In genomic region chr10:5857996-5858549, GRCm38 (mm10) we compare ENCODE assay signal across 23 mouse cellular contexts. TPM values are rescaled to one million over a fixed set of nuclear protein-coding genes. Genes with fewer than 3 reads are reported as not detected.
DNase-seq lines count a peak whose midpoint lies in the region; ATAC-seq and TF ChIP-seq lines count a peak whose summit lies in the region.
"Had no signal": no experiment of that assay in that cellular context is flagged by ENCODE, and none has a peak within 500 bp of the region (broad histone marks: within the 10 kb centered on the region; RNA-seq: fewer than 3 reads in every experiment).

No protein-coding gene starts in this region.

- dilution Hi-C loops in CH12.LX (cut with MboI; ENCODE audit: extremely low pct_ligation_motif_present, extremely low pct_unique_long_range_greater_than_20kb, low sequenced_read_pairs) = no loop called here

- no peak overlapping the region for H3K9ac ChIP-seq in liver, postnatal 0 days (replicated peaks)
- H3K9ac ChIP-seq in liver, embryonic 11.5 days (ENCODE audit: low read depth, low read length) = no peak overlapping the region
- H3K9ac ChIP-seq in CH12.LX (ENCODE audit: insufficient read depth, low read depth) = no peak overlapping the region
- no peak overlapping the region for H3K9ac ChIP-seq in stomach, embryonic 14.5 days (replicated peaks; ENCODE audit: low read depth, low read length)
- H3K9ac ChIP-seq: forebrain, embryonic 12.5 days; hindbrain, embryonic 15.5 days; liver, embryonic 14.5 days; midbrain, embryonic 12.5 days had no signal

- ATAC-seq in liver, postnatal 0 days = no peak
- no peak for ATAC-seq in liver, embryonic 11.5 days (replicated peaks; ENCODE audit: low FRiP score)
- 0 out of 2 replicates have a peak, but pooled peaks have one; percentile 56 for ATAC-seq in stomach, embryonic 14.5 days (ENCODE audit: insufficient number of reproducible peaks, insufficient read depth, low FRiP score, low read depth)
- ATAC-seq: intestine, embryonic 16.5 days had no signal

- no peaks in the 10 kb centered on the region for H3K4me1 ChIP-seq in liver, postnatal 0 days (ENCODE audit: insufficient read depth)
- no peaks in the 10 kb centered on the region for H3K4me1 ChIP-seq in liver, embryonic 11.5 days (replicated peaks; ENCODE audit: control insufficient read depth, insufficient read depth, low read length)
- peaks cover 3 to 6% of the 10 kb centered on the region in 2 experiments; a peak in 2 of 4 replicates for H3K4me1 ChIP-seq in CH12.LX (ENCODE audit: control insufficient read depth in 1 of 2, insufficient read depth in 2 of 2)
- no peaks in the 10 kb centered on the region; the same call in 1 of the 2 replicates for H3K4me1 ChIP-seq in bone marrow macrophage, adult 2 months (ENCODE audit: control insufficient read depth, insufficient read depth, low read length)
- H3K4me1 ChIP-seq in stomach, embryonic 14.5 days (ENCODE audit: control insufficient read depth, insufficient read depth, low read length) = no peaks in the 10 kb centered on the region
- H3K4me1 ChIP-seq: hindbrain, embryonic 15.5 days; midbrain, embryonic 12.5 days had no signal

- H3K36me3 ChIP-seq in liver, postnatal 0 days (replicated peaks; ENCODE audit: insufficient read depth, low read length) = no peaks in the 10 kb centered on the region
- H3K36me3 ChIP-seq in liver, embryonic 11.5 days (ENCODE audit: control insufficient read depth, insufficient read depth, low read length) = no peaks in the 10 kb centered on the region
- H3K36me3 ChIP-seq in CH12.LX (replicated peaks in 1 of 2; ENCODE audit: control insufficient read depth in 1 of 2, insufficient read depth in 1 of 2, low read length in 1 of 2) = no peaks in the 10 kb centered on the region
- no peaks in the 10 kb centered on the region for H3K36me3 ChIP-seq in stomach, embryonic 14.5 days (ENCODE audit: control insufficient read depth, insufficient read depth, low read length)
- H3K36me3 ChIP-seq: forebrain, embryonic 12.5 days had no signal

- H3K4me2 ChIP-seq in liver, postnatal 0 days (ENCODE audit: low read depth, low read length) = peak overlapping the region; percentile 2; the same call in 1 of the 2 replicates
- H3K4me2 ChIP-seq in liver, embryonic 11.5 days = no peak overlapping the region
- H3K4me2 ChIP-seq in CH12.LX (ENCODE audit: insufficient read depth, low read depth, poor library complexity, severe bottlenecking) = peak overlapping the region; percentile 66
- H3K4me2 ChIP-seq in stomach, embryonic 14.5 days (replicated peaks; ENCODE audit: low read depth, low read length) = no peak overlapping the region; the same call in 1 of the 2 replicates
- H3K4me2 ChIP-seq: forebrain, embryonic 12.5 days; hindbrain, embryonic 15.5 days; midbrain, embryonic 12.5 days had no signal

- in situ Hi-C loops in CH12.LX (cut with MboI; ENCODE audit: low pct_ligation_motif_present, low pct_unique_long_range_greater_than_20kb, low sequenced_read_pairs) = no loop called here

- no peak for TF ChIP-seq POLR2A in CH12.LX (IDR thresholded peaks at IDR 0.05; ENCODE audit: low read depth, low read length)
- no peak for TF ChIP-seq POLR2A in bone marrow macrophage, adult 2 months (IDR thresholded peaks at IDR 0.05; ENCODE audit: borderline replicate concordance, low read depth, low read length)

- TF ChIP-seq CTCF in liver, postnatal 0 days (IDR thresholded peaks at IDR 0.05; ENCODE audit: low read depth) = no peak
- TF ChIP-seq CTCF in CH12.LX (conservative IDR thresholded peaks at IDR 0.05 in 1 of 2, IDR thresholded peaks at IDR 0.05 in 1 of 2; ENCODE audit: low read depth in 2 of 2, low read length in 2 of 2) = no peak
- TF ChIP-seq CTCF in bone marrow macrophage, adult 2 months (IDR thresholded peaks at IDR 0.05; ENCODE audit: low read depth, low read length) = no peak

- no peak overlapping the region for H3K27ac ChIP-seq in liver, postnatal 0 days (ENCODE audit: low read depth)
- no peak overlapping the region for H3K27ac ChIP-seq in liver, embryonic 11.5 days (ENCODE audit: low read depth, low read length)
- H3K27ac ChIP-seq in CH12.LX (ENCODE audit: insufficient read depth, low read depth) = no peak overlapping the region
- no peak overlapping the region for H3K27ac ChIP-seq in bone marrow macrophage, adult 2 months (ENCODE audit: insufficient read depth, low read depth, low read length)
- no peak overlapping the region for H3K27ac ChIP-seq in stomach, embryonic 14.5 days (ENCODE audit: low read length)
- H3K27ac ChIP-seq: forebrain, embryonic 12.5 days; hindbrain, embryonic 15.5 days; layer of hippocampus, adult 2 months; liver, embryonic 14.5 days; macrophage; midbrain, embryonic 12.5 days had no signal

- TF ChIP-seq EP300 in liver, postnatal 0 days (IDR thresholded peaks at IDR 0.05; ENCODE audit: low read depth) = no peak
- no peak for TF ChIP-seq EP300 in CH12.LX (IDR thresholded peaks at IDR 0.05; ENCODE audit: low read length)

- no peaks in the 10 kb centered on the region for H3K27me3 ChIP-seq in liver, postnatal 0 days (ENCODE audit: insufficient read depth, low read length)
- H3K27me3 ChIP-seq in liver, embryonic 11.5 days (replicated peaks; ENCODE audit: control insufficient read depth, insufficient read depth, low read length) = no peaks in the 10 kb centered on the region
- H3K27me3 ChIP-seq in CH12.LX (replicated peaks) = peaks cover 2% of the 10 kb centered on the region
- no peaks in the 10 kb centered on the region for H3K27me3 ChIP-seq in stomach, embryonic 14.5 days (ENCODE audit: control insufficient read depth, insufficient read depth, low read length)
- H3K27me3 ChIP-seq: forebrain, embryonic 12.5 days; hindbrain, embryonic 15.5 days; midbrain, embryonic 12.5 days had no signal

- WGBS in liver, postnatal 0 days (ENCODE audit: insufficient replicate concordance) = 44% methylated on average over 10 of the region's 10 CpGs
- WGBS in liver, embryonic 11.5 days = 59% methylated on average over 10 of the region's 10 CpGs
- 37% methylated on average over 10 of the region's 10 CpGs for WGBS in stomach, embryonic 14.5 days

- no peaks in the 10 kb centered on the region for H3K79me2 ChIP-seq in CH12.LX (replicated peaks; ENCODE audit: control insufficient read depth, extremely low read depth, insufficient read depth, poor library complexity, severe bottlenecking)

- DNase-seq in liver, postnatal 0 days = no peak
- DNase-seq in liver, embryonic 11.5 days (ENCODE audit: low spot score) = no peak
- no peak for DNase-seq in CH12.LX (ENCODE audit: extremely low read depth)
- DNase-seq in spleen, adult 12 weeks (ENCODE audit: low spot score) = no peak
- DNase-seq in left cerebral cortex, adult 8-10 months (ENCODE audit: low spot score in 2 of 2) = no peak
- no peak for DNase-seq in cerebellum, adult 18-20 months
- DNase-seq: adrenal gland, postnatal 14 days; B cell, adult 2 months; cerebellum, adult 9-11 months; gastrocnemius, postnatal 36 days; heart, postnatal 4 days; kidney, postnatal 25 days; layer of hippocampus, postnatal 36 days; thymus, postnatal 25 days had no signal

- peaks cover 2% of the 10 kb centered on the region; the same call in 1 of the 2 replicates for H3K9me3 ChIP-seq in liver, postnatal 0 days (ENCODE audit: low read length)
- H3K9me3 ChIP-seq in liver, embryonic 11.5 days (ENCODE audit: control insufficient read depth, low read length) = no peaks in the 10 kb centered on the region
- peaks cover 2% of the 10 kb centered on the region for H3K9me3 ChIP-seq in CH12.LX (replicated peaks; ENCODE audit: low read length)
- H3K9me3 ChIP-seq in stomach, embryonic 14.5 days (ENCODE audit: control insufficient read depth, low read depth, low read length) = no peaks in the 10 kb centered on the region
- H3K9me3 ChIP-seq: forebrain, embryonic 12.5 days; hindbrain, embryonic 15.5 days; midbrain, embryonic 12.5 days had no signal

- no peak overlapping the region for H3K4me3 ChIP-seq in liver, postnatal 0 days (ENCODE audit: low read depth, low read length)
- no peak overlapping the region for H3K4me3 ChIP-seq in liver, embryonic 11.5 days (ENCODE audit: low read depth, low read length)
- H3K4me3 ChIP-seq in CH12.LX (replicated peaks in 1 of 3; ENCODE audit: low read depth in 2 of 3, low read length in 2 of 3, poor library complexity in 1 of 3) = no peak overlapping the region
- peak overlapping the region; percentile 11; the same call in 1 of the 2 replicates for H3K4me3 ChIP-seq in bone marrow macrophage, adult 2 months (ENCODE audit: insufficient read depth, low read length)
- H3K4me3 ChIP-seq in stomach, embryonic 14.5 days (ENCODE audit: low read depth, low read length) = no peak overlapping the region
- H3K4me3 ChIP-seq: forebrain, embryonic 12.5 days; hindbrain, embryonic 15.5 days; layer of hippocampus, adult 2 months; midbrain, embryonic 12.5 days had no signal

- TF ChIP-seq RAD21 in CH12.LX (IDR thresholded peaks at IDR 0.05; ENCODE audit: low read depth, low read length) = no peak

TF ChIP-seq in CH12.LX, 34 proteins besides CTCF, POLR2A, EP300 and RAD21 (continues in another document):
- TF ChIP-seq KAT2A (IDR thresholded peaks at IDR 0.05; ENCODE audit: insufficient replicate concordance, low read length) (no peak), SIN3A (IDR thresholded peaks at IDR 0.05; ENCODE audit: low read length) (no peak), HCFC1 (IDR thresholded peaks at IDR 0.05; ENCODE audit: low read depth, low read length) (no peak), TBP (conservative IDR thresholded peaks at IDR 0.05; ENCODE audit: low read depth, low read length) (no peak), CHD1 (IDR thresholded peaks at IDR 0.05; ENCODE audit: low read depth, low read length) (no peak)

RNA-seq across cellular contexts. Expression of gene Mtrf1l, which starts 34.4 kb away (rescaled TPM):
- polyA plus RNA-seq in liver, postnatal 0 days (2015; fragmentation: Nextera tagmentation; extraction: Ambion mirVana) = 6.3 and 6.7 TPM in 2 replicates
- polyA plus RNA-seq in liver, embryonic 11.5 days (2014; fragmentation: Nextera tagmentation; extraction: Ambion mirVana) = 12.6 and 13.4 TPM in 2 replicates
- 5.6 and 8.4 TPM in 2 replicates for total RNA-seq in CH12.LX (2012; rRNA removed)
- total RNA-seq in CH12.LX (2014; rRNA removed) = 12.4 and 12.9 TPM in 2 replicates
- 8.8 and 9.5 TPM in 2 replicates for polyA plus RNA-seq in CH12.LX (2012; ENCODE audit: insufficient read length, low read depth)
- 14.4 and 16.4 TPM in 2 replicates for polyA plus RNA-seq in bone marrow macrophage, adult 2 months (2012; ENCODE audit: insufficient read depth, insufficient read length, missing spikeins)
- 22.1 and 23.3 TPM in 2 replicates for polyA plus RNA-seq in stomach, embryonic 14.5 days (2014; fragmentation: Nextera tagmentation; extraction: Ambion mirVana)
- 10 to 100 TPM in 1 of 4 experiments, 1 to 10 TPM in 3; 8.8 to 10.3 (median 9.5) TPM for total RNA-seq in left cerebral cortex, adult 8-10 months (2022)

RNA-seq across cellular contexts. Expression of gene Fbxo5, which starts 52.7 kb away (rescaled TPM):
- polyA plus RNA-seq in liver, postnatal 0 days (2015; fragmentation: Nextera tagmentation; extraction: Ambion mirVana) = 41.1 and 42.8 TPM in 2 replicates
- polyA plus RNA-seq in liver, embryonic 11.5 days (2014; fragmentation: Nextera tagmentation; extraction: Ambion mirVana) = 94.5 and 99.7 TPM in 2 replicates
- total RNA-seq in CH12.LX (2012; rRNA removed) (34.8 and 45.4 TPM in 2 replicates), CH12.LX (2014; rRNA removed) (66.9 and 68.2 TPM in 2 replicates)
- 45.5 and 46.4 TPM in 2 replicates for polyA plus RNA-seq in CH12.LX (2012; ENCODE audit: insufficient read length, low read depth)
- polyA plus RNA-seq in bone marrow macrophage, adult 2 months (2012; ENCODE audit: insufficient read depth, insufficient read length, missing spikeins) = 23.1 and 26.2 TPM in 2 replicates
- polyA plus RNA-seq in stomach, embryonic 14.5 days (2014; fragmentation: Nextera tagmentation; extraction: Ambion mirVana) = 70.7 and 74.8 TPM in 2 replicates
- 1 to 10 TPM; 1.1 to 2.3 (median 1.4) TPM for total RNA-seq in left cerebral cortex, adult 8-10 months (2022)

Comparison
In these comparisons a context has a peak if more than half of its experiments do, and no peak if none do; other contexts are left out.
1. H3K4me2 ChIP-seq: peak in liver, postnatal 0 days (single experiment) and CH12.LX (single experiment); none in liver, embryonic 11.5 days (single experiment) and stomach, embryonic 14.5 days (single experiment).